Mouse (Mus musculus) adipocyte (in vitro differentiated cells): ENCODE results near the gene Top2a.

ENCODE experiments used
- DNase-seq: peaks from one replicate; pipeline ENCODE4 v3.0.0-alpha.2; 2016; ENCODE audit warnings: low spot score

The Top2a gene

DNA sequence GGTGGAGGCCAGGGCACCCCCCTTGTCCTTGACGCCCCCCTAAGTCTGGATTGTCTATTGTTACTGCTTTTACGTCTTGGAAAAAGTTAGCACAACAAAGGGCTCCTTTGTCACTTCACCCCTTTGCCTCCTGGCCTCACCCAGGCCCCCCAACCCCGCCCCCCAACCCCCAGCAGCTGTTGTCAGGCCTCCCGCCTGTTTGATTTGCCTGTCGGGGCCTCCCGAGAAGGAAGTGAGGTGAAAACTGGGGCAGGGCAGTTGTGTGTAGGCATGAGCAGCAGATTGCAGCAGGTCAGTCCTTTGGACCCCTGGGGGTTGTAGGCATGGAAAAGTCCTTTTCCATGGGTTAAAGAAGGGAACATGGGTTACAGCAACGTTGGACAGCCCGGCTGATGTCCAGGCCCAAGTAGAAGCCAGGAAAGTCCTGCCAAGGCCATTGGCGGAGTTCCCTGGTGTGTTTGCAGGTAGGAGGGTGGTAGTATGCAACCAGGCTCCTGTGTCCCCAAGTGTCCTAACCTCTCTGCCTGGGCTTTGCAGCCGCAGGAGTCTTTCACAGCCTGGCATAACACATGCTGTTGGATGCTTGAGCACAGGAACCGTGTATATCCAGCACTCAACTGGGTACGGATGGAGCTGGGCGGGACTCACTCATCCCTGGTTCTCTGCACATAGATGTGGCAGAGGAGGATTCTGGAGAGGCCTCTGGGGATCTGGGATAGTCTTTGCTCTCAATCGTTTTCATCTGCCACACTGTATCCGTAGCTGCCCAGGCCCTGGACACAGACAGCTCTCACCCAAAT is 59.2 kb downstream of the Top2a start:
- peak; percentile 40 for DNase-seq

DNA sequence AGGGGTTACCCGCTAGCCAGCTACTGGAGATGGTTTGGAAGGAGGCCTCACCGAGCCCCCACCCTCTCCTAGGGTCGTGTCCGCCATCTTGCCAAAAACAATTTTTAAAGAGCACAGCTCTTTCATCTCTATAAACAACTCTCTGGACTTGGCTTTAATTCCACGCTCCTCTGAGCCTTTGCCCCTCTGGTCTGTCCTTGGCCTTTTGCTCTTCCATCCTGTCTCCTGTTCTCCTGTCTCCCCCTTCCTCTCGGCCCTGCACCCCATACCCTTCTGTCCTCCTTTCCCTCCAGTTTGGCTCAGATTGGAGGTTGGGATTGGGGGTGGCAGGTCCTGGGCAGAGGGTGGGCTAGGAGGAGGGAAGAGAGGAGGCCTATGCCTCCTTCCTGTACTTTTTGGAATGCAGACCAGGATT is 59.8 kb downstream of the Top2a start:
- no peak for DNase-seq

DNA sequence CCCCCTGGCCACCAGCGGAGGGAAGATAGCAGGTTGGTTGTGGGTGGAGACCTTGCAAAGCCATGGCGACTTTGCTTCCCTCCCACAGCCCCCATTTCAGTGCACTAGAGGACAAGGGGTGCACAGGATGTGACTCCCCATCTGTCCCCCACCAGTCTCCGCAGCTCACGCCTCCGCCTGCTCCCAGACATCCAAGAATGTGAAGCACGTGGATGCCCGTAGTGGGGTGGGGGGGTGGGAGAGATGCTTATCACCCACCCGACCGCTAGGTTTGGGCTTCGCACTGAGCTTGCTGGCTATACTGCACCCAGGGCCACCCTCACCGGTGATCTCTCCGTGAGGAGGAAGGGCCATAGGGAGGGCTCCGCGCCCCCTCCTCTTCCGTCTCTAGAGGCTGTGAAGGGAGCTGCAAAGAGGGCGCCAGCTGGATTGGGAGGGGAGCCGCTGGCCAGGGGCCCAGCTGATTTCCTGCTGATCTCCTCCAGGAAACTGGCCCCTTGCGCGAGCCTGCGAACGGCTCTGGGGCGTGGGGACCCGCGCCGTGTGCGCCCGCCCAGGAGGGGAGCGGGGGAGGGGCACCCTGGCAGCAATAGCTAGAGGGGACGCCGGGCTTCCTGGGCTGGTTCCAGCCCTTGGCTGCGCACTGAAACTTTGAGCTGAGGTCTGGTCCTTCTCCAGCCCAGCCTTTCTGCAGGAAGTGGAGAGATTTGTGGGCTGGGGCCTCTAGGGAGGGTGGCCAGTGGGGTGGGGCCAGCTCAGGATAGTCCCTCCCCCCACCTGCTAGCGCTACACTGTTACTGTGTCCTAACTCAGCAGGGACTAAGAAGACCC is 60.6 kb downstream of the Top2a start:
- peak; percentile 83 for DNase-seq

GRCm38 (mm10) chr11:98962421-98963095 is 61.4 kb downstream of the Top2a start:
- no peak for DNase-seq

DNA sequence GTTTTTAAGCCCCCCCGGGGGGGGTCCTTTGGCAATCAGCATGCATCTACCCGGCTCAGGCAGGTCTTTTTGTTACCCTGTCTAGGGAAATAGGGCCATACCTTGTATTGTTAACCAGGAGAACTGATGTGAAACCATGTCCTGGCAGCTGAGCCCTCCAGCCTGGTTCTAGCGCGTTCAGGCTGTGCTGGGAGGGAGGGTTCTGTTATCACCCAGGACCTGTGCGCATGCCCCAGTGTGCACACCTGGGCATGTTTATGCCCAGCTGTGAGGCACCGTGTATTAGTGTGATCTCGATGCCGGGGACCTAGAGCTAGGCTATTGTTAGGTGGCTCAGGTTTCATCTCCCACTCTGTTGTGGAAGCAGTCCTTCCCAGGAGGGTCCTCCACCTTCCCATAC is 62.2 kb downstream of the Top2a start:
- DNase-seq: no peak

GRCm38 (mm10) chr11:98961051-98961592 is 62.9 kb downstream of the Top2a start:
- DNase-seq: peak; percentile 88

- DNase-seq: peak; percentile 71
These were observed 63.6 kb downstream of the Top2a start for GRCm38 (mm10) chr11:98960313-98960906.

DNA sequence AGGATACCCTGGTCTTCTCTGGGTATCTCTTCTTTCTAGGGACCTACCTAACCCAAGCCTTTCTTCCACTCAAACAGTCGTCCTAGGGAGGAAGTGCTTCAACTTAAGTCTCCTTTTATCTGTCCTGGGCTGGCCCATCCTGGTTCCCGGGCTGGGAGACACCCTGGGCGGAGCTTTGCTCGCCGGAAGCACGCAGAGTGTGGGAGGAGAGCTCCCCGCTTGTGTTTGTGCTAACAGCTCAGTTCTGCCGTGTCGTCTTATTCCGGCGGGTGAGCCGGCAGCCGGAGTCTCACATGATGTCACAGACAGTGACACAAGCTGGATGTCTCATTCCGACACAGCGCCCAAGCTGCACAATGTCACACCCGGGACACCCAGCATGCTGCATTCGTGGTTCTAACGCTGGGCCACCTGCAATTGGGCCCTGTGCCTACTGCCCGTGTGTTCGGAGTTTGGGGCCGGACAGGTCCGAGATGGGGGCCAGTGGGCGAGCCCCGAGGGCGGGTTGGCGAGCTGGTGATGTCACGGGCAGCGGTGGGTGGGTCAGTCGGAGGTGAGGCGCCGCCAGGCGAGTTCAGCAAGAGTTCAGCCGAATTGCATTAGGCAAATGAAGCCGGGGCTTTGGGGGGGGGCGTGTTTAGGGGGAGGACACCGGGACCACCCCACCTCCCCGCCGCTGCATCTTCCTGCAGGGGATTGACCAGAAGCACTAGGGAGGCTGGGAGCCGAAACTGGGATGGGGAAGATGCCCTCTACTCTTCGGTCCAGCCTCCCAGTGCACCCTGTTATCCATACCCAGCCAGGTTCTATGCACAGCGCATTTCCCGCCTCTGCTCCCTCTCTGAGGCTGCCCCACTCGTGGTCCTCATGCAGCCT is 64.3 kb downstream of the Top2a start:
- peak; percentile 83 for DNase-seq

DNA sequence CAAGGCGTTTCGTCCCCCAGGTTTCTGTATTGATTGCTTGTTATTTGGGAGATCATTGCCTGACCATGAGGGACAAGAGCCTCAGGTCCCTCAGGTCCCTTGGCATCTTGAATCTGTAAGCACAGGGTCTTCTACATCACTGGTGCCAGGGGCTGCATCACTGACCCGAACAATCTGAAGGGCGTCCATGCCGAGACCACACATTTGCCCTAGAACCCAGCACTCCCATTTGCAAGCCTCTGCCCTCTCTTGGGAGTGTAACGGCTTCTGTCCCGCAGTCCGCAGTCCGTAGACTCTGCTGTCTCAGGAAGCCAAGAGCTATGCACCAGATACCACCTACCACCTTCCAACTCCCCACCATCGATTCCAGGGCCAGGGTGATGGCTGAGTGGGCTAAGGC is 67.6 kb downstream of the Top2a start:
- no peak for DNase-seq

DNA sequence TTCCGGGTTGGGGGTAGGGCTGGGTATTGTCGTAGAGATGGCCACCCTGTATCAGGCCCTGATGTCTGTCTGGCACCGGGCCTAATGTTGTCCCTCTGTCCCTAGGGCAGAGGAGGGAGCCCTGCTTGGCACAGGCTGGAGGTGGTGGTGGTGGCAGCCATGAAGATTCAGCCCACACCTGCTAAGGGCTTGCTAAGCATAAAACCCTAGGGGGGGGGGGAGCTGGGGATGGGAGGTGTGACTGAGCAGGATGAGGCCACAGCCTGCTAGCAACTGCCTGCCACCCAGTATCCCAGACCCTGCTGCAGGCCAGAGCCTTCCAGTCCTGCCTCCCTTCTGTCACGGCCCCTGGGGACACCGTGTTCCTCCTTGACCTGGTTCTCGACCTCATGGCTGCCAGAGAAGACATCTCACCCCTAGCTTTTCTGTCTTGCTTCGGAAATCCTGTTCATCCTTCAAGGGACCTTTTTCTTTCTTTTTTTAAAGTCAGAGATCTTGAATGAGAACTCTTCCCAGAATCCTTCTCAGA is 68.2 kb downstream of the Top2a start:
- no peak for DNase-seq

DNA sequence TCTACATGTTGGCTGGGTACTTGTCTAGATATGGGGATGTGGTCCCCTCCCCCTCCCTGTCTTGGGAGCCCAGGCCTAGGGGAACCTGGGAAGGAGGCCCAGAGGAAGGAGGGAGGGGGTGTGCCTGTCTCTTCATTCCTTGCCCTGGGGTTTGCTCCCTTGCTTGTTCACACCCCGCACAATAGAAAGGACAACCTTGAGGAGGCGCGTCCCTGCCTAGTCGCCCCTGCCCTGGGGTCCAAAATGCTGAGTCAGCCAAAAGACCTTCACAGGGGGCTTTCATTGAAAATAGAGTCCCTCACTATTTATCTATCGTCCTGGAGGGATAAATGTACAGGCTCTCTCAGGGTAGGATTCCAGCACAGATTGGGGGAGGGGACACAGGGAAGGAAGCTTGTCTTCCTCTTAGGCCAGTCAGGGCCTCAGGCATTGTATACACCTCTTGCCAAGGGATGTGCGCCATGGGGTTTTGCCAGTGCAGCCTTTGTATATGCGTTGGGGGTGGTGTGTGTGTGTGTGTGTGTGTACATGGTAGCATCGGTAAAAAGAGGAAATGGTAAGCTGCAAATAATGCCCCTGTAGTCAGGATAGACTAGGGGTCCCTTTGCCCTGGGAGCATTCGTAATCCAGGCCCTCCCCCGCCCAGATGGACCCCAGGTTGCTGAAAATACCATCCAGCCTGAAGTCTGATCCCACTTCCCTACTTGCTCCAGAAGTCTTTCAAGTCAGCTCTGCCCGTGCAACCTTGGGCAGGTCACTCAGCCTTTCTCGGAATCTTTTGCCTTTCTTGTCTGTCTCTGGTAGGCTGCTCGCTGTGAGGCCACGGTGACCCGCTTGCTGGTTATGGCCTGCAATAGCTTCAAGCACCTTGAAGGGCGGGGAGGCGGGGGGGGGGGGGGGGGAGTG is 68.9 kb downstream of the Top2a start:
- no peak for DNase-seq

GRCm38 (mm10) chr11:98954373-98954772 is 69.6 kb downstream of the Top2a start:
- DNase-seq: peak; percentile 79

DNA sequence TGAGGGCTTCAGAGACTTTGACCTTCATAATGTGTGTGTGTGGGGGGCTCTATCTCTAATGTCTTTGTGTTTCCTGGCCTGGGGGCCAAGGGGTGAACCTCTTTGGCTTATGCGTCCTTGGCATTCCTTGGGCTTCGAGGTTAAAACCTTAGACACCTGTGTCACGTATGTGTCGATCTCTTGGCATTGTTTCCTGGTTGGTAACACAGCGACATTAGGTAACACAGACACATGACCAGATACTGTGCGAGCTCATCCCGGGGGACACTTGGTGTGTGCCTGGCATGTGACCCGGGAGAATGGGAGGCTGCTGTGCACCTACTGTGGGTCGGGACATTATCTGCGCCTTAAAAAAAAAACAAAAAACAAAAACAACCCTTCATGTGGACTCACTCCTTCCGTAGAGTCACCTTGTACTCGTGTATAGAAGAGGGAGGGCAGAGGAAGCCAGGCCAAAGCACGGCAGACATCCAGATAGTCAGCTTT is 70.1 kb downstream of the Top2a start:
- DNase-seq: no peak

GRCm38 (mm10) chr11:98953361-98953760 is 70.6 kb downstream of the Top2a start:
- DNase-seq: peak; percentile 60

DNA sequence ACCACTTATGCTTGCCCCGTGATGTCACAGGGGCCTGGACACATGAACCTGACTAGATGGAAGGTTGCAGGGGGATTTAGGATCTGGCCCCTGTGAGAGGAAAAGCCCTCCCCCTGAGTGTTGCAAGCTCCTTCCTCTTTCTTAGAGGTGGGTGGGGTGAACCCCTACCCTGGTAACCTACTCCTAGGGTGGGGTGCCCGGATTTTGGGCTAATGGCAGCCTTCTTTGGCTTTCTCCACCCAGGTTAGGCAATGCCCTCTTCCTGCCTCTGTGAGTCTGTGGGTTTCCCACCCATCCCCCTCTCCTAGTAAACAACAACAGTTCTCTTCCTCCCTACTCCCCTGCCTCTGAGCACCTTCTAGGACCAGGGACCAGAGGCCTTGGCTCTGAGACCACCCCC is 71.3 kb downstream of the Top2a start:
- no peak for DNase-seq

DNA sequence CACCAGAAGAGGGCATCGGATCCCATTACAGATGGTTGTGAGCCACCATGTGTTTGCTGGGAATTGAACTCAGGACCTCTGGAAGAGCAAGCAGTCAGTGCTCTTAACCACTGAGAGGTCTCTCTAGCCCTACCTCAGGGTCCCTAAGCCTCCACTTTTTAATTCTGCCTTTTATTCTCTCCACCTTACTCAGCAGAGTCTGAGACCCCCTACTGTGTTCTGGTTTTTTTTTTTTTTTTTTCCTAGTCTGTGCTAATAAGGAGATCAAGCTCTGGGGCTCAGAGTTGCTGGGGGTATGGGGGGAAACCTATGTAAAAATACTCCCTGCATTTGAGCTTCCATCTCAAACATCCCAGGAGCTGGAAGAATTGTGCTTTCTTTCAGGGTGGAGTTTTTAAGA is 71.9 kb downstream of the Top2a start:
- DNase-seq: no peak

GRCm38 (mm10) chr11:98951026-98951906 is 72.7 kb downstream of the Top2a start:
- peak; percentile 97 for DNase-seq

- no peak for DNase-seq
These were observed 73.5 kb downstream of the Top2a start for GRCm38 (mm10) chr11:98950484-98950883.
